22 mouse cellular contexts compared by ENCODE assay signal in genomic region chr10:8226650-8227049, GRCm38 (mm10).
DNase-seq lines count a peak whose midpoint lies in the region; ATAC-seq and TF ChIP-seq lines count a peak whose summit lies in the region.
"Had no signal": no experiment of that assay in that cellular context is flagged by ENCODE, and none has a peak within 500 bp of the region (broad histone marks: within the 10 kb centered on the region; RNA-seq: fewer than 3 reads in every experiment).

No protein-coding gene starts in this region.

- H3K9me3 ChIP-seq in liver, embryonic 16.5 days (replicated peaks; ENCODE audit: control insufficient read depth, low read length), result no peaks in the 10 kb centered on the region
- H3K9me3 ChIP-seq in intestine, embryonic 16.5 days (ENCODE audit: control insufficient read depth, low read length), result no peaks in the 10 kb centered on the region
- H3K9me3 ChIP-seq: embryonic facial prominence, embryonic 13.5 days; forebrain, embryonic 12.5 days; heart, embryonic 10.5 days; hindbrain, embryonic 12.5 days had no signal

- H3K4me3 ChIP-seq in liver, embryonic 16.5 days (ENCODE audit: low read depth, low read length), result no peak overlapping the region
- H3K4me3 ChIP-seq in intestine, embryonic 16.5 days (ENCODE audit: low read length), result no peak overlapping the region
- no peak overlapping the region for H3K4me3 ChIP-seq in thymus, adult 2 months (ENCODE audit: control insufficient read depth, insufficient read depth, low read length)
- H3K4me3 ChIP-seq: embryonic facial prominence, embryonic 13.5 days; forebrain, embryonic 12.5 days; heart, embryonic 10.5 days; hindbrain, embryonic 12.5 days had no signal

- no peak for DNase-seq in liver
- DNase-seq in thymus, adult 2 months, result peak; percentile 40
- DNase-seq in thymus, postnatal 25 days, result peak; percentile 45
- no peak for DNase-seq in urinary bladder, postnatal 10 days (ENCODE audit: low spot score)
- DNase-seq in spleen, adult 12 weeks (ENCODE audit: low spot score), result no peak
- no peak for DNase-seq in retina, postnatal 1 day
- DNase-seq: adrenal gland, postnatal 14 days; cerebellum, adult 11-12 months; cerebellum, postnatal 25 days; forebrain, postnatal 0 days; gastrocnemius, postnatal 14 days; heart, postnatal 10 days; heart, postnatal 4 days had no signal

- no peak for TF ChIP-seq POLR2A in thymus, adult 2 months (IDR thresholded peaks at IDR 0.05; ENCODE audit: control insufficient read depth, extremely low read depth, insufficient read depth, low read length, poor library complexity)

- H3K27me3 ChIP-seq in liver, embryonic 16.5 days (ENCODE audit: control insufficient read depth, insufficient read depth, low read depth, low read length), result no peaks in the 10 kb centered on the region
- H3K27me3 ChIP-seq in intestine, embryonic 16.5 days (replicated peaks; ENCODE audit: control insufficient read depth, insufficient read depth, low read length), result no peaks in the 10 kb centered on the region
- no peaks in the 10 kb centered on the region for H3K27me3 ChIP-seq in thymus, adult 2 months (ENCODE audit: control insufficient read depth, insufficient read depth, low read length)
- H3K27me3 ChIP-seq: CH12.LX; embryonic facial prominence, embryonic 13.5 days; forebrain, embryonic 12.5 days; hindbrain, embryonic 12.5 days; Patski had no signal

- no peak for TF ChIP-seq CTCF in thymus, adult 2 months (IDR thresholded peaks at IDR 0.05; ENCODE audit: borderline replicate concordance, control insufficient read depth, extremely low read depth, insufficient read depth, low read length, poor library complexity)

- H3K4me2 ChIP-seq in liver, embryonic 16.5 days (ENCODE audit: low read depth, low read length), result no peak overlapping the region
- H3K4me2 ChIP-seq in intestine, embryonic 16.5 days (ENCODE audit: low read depth, low read length), result no peak overlapping the region
- H3K4me2 ChIP-seq: embryonic facial prominence, embryonic 13.5 days; forebrain, embryonic 12.5 days; hindbrain, embryonic 12.5 days had no signal

- H3K4me1 ChIP-seq in liver, embryonic 16.5 days (ENCODE audit: control insufficient read depth, low read depth, low read length), result no peaks in the 10 kb centered on the region
- no peaks in the 10 kb centered on the region for H3K4me1 ChIP-seq in intestine, embryonic 16.5 days (ENCODE audit: control insufficient read depth, insufficient read depth, low read length)
- H3K4me1 ChIP-seq in thymus, adult 2 months (replicated peaks; ENCODE audit: control insufficient read depth, insufficient read depth, low read length), result peaks cover 4% of the 10 kb centered on the region
- H3K4me1 ChIP-seq: forebrain, embryonic 12.5 days; heart, embryonic 10.5 days; hindbrain, embryonic 12.5 days had no signal

- H3K36me3 ChIP-seq in liver, embryonic 16.5 days (ENCODE audit: control insufficient read depth, insufficient read depth), result no peaks in the 10 kb centered on the region
- no peaks in the 10 kb centered on the region for H3K36me3 ChIP-seq in intestine, embryonic 16.5 days (ENCODE audit: control insufficient read depth, insufficient read depth, low read length)
- H3K36me3 ChIP-seq in thymus, adult 2 months (ENCODE audit: control insufficient read depth, insufficient read depth, low read length), result no peaks in the 10 kb centered on the region
- H3K36me3 ChIP-seq: embryonic facial prominence, embryonic 13.5 days; forebrain, embryonic 12.5 days; heart, embryonic 10.5 days; hindbrain, embryonic 12.5 days had no signal

- peak; percentile 63 for ATAC-seq in liver, embryonic 16.5 days (ENCODE audit: low read depth)
- peak; percentile 53 for ATAC-seq in intestine, embryonic 16.5 days
- ATAC-seq: activated CD4-positive, CD25-positive, alpha-beta regulatory T cell, adult 4 months; forebrain, postnatal 0 days; Patski had no signal

- H3K9ac ChIP-seq in liver, embryonic 16.5 days (ENCODE audit: low read depth, low read length), result no peak overlapping the region
- H3K9ac ChIP-seq in intestine, embryonic 16.5 days (ENCODE audit: low read depth, low read length), result no peak overlapping the region
- H3K9ac ChIP-seq: embryonic facial prominence, embryonic 13.5 days; forebrain, embryonic 12.5 days; forebrain, postnatal 0 days; hindbrain, embryonic 12.5 days had no signal

- no peak overlapping the region for H3K27ac ChIP-seq in liver, embryonic 16.5 days (ENCODE audit: low read length)
- H3K27ac ChIP-seq in intestine, embryonic 16.5 days (ENCODE audit: low read length), result no peak overlapping the region
- H3K27ac ChIP-seq in thymus, adult 2 months (ENCODE audit: control insufficient read depth, insufficient read depth, low read length), result no peak overlapping the region
- H3K27ac ChIP-seq: embryonic facial prominence, embryonic 13.5 days; forebrain, embryonic 12.5 days; heart, embryonic 10.5 days; hindbrain, embryonic 12.5 days had no signal

- WGBS in liver, embryonic 16.5 days (ENCODE audit: insufficient replicate concordance), result 52% methylated on average over 3 of the region's 3 CpGs
- 65% methylated on average over 3 of the region's 3 CpGs for WGBS in intestine, embryonic 16.5 days
- 22% methylated on average over 3 of the region's 3 CpGs for WGBS in thymus, adult 2 months

Comparison
In these comparisons a context has a peak if more than half of its experiments do, and no peak if none do; other contexts are left out.
1. DNase-seq: peak in thymus, adult 2 months (single experiment) and thymus, postnatal 25 days (single experiment); none in liver (single experiment), urinary bladder, postnatal 10 days (single experiment), spleen, adult 12 weeks (single experiment) and retina, postnatal 1 day (single experiment).